Mouse (Mus musculus): ENCODE measurements around the gene Olfr24. TPM values are rescaled to one million over a fixed set of nuclear protein-coding genes. Genes with fewer than 3 reads are reported as not detected.

The Olfr24 gene
- 0.28 TPM for polyA plus RNA-seq (2017; shearing (Covaris generic))

GRCm38 (mm10) chr9:18763896-18764295 is at the start of gene Olfr24:
TSS of gene Olfr24 (minus strand) at chr9:18763996.

Other genes with a start within 250 kb of the Olfr24 start
- gene Muc16, start 89.5 kb downstream of the Olfr24 start, polyA plus RNA-seq (2017; shearing (Covaris generic)) = 0.05 TPM
- gene Olfr828, start 55.5 kb upstream of the Olfr24 start, polyA plus RNA-seq (2017; shearing (Covaris generic)) = not detected
- not detected for gene Olfr829, start 90.9 kb upstream of the Olfr24 start, polyA plus RNA-seq (2017; shearing (Covaris generic))
- gene Olfr830, start 110.7 kb upstream of the Olfr24 start, polyA plus RNA-seq (2017; shearing (Covaris generic)) = not detected
- gene Olfr832, start 173.1 kb upstream of the Olfr24 start, polyA plus RNA-seq (2017; shearing (Covaris generic)) = not detected
- gene Olfr834, start 224.0 kb upstream of the Olfr24 start, polyA plus RNA-seq (2017; shearing (Covaris generic)) = not detected

All from effector memory CD4-positive, alpha-beta T cell, adult 7 months (primary cell).